Mouse (Mus musculus): Measurements from ENCODE around the gene Tnfsf15. TPM values are rescaled to one million over a fixed set of nuclear protein-coding genes. Genes with fewer than 3 reads are reported as not detected.
A peak's percentile ranks its signal among the peaks of the same experiment; 100 is the strongest.

Tnfsf15 gene
- polyA plus RNA-seq, 1 experiment: 0.03 TPM

DNA sequence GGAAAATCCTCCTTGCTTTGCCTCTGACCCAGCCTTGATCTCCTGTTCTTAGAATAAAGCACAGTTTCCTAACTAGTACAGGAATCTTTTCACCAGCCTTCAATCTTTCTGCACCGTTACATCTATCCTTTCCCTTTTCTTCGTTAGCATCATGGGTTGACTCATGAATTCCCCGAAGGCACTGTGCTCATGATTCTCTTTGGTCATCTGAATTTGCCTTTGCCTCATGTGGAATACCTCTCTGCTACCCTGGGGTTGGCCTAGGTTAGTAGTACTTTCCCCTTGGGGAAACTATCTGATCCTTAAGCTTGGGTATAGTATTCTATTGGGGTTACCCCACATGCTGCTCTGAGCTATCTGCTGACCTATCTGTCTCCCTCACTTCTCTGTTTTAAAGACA is 15.0 kb upstream of the Tnfsf15 start:
- TF ChIP-seq POLR2A (IDR thresholded peaks at IDR 0.05; ENCODE audit: borderline replicate concordance, extremely low read depth, insufficient read depth, insufficient read length, poor library complexity, severe bottlenecking) (no peak), CTCF (IDR thresholded peaks at IDR 0.05; ENCODE audit: borderline replicate concordance, extremely low read depth, insufficient read depth, insufficient read length) (no peak)
- DNase-seq (ENCODE audit: low read depth): no peak

DNA sequence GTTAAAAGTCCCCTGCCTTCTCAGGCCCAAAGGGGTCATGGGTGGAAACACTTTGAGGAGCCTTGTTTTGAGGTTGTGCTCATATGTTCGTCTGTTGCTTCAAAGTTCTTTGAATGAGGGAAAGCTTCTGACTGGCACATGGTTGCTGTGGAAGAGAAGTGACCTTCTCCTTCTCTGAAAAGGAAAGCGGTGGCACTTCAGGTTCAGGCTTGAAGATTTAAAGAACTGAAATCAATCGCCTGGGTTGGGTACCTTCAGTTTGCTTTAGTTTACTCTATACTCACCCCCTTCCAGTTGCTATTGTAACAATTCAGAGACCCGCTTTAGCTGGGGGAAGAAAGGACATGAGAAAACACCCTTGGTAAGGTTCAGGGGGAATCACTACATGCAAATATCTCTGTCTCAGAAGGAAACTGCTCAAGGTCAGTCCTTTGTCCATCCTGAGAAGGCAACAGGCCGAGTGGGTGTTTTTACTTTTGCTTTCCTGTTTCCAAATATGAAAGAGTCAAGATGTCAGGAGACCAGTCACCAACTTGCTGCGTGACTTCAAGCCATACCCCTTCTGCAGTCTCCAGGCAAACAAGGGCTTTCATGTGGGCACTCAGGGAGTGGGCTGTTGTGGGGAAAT is 12.7 kb upstream of the Tnfsf15 start:
- no peak for DNase-seq (ENCODE audit: low read depth)
- no peak for TF ChIP-seq CTCF (IDR thresholded peaks at IDR 0.05; ENCODE audit: borderline replicate concordance, extremely low read depth, insufficient read depth, insufficient read length)
- no peak for TF ChIP-seq POLR2A (IDR thresholded peaks at IDR 0.05; ENCODE audit: borderline replicate concordance, extremely low read depth, insufficient read depth, insufficient read length, poor library complexity, severe bottlenecking)

DNA sequence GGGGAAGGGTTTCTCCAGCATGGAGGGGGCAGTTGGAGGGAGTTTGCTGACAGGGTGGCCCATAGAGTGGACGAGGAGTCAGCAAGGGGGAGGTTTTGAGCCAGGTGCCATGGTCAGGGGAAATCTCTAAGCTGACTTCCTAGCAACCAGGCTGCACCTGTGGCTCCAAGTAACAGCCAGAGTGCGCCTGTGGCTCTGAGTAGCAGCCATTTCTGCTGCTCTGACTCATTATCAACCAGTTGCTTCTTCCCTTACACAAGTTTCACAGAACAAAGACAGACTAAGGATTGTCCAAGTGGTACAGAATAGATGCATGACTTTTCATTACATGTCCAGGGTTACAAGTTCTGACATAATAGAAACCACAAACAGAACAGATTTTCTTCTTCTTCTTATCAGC is 11.2 kb upstream of the Tnfsf15 start:
- DNase-seq (ENCODE audit: low read depth): no peak
- TF ChIP-seq POLR2A (IDR thresholded peaks at IDR 0.05; ENCODE audit: borderline replicate concordance, extremely low read depth, insufficient read depth, insufficient read length, poor library complexity, severe bottlenecking): no peak
- no peak for TF ChIP-seq CTCF (IDR thresholded peaks at IDR 0.05; ENCODE audit: borderline replicate concordance, extremely low read depth, insufficient read depth, insufficient read length)

DNA sequence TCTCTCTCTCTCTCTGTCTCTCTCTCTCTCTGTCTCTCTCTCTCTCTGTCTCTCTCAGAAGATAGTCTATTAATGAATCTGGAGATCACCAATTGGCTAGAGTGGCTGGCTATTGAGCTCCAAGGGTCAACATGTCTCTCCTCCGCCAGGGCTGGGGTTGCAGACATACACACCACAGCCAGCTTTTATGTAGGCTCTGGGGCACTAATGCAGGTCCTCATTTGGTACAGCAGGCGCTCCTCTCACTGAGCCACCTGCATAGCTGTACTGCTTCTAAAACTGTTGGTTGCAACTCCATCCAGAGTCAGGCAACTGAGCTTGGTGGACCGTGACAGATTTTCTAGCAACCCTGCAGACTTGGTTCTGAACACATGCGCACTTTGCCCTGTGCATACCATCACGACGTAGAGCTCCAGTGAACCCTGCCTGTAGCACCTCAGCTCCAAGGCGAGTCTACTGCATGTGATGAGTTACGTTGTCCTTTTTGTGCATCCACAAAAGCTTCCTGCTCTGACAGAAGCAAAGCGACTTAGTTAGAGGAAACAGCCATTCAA is 9.6 kb upstream of the Tnfsf15 start:
- TF ChIP-seq POLR2A (IDR thresholded peaks at IDR 0.05; ENCODE audit: borderline replicate concordance, extremely low read depth, insufficient read depth, insufficient read length, poor library complexity, severe bottlenecking): no peak
- TF ChIP-seq CTCF (IDR thresholded peaks at IDR 0.05; ENCODE audit: borderline replicate concordance, extremely low read depth, insufficient read depth, insufficient read length): no peak
- no peak for DNase-seq (ENCODE audit: low read depth)

DNA sequence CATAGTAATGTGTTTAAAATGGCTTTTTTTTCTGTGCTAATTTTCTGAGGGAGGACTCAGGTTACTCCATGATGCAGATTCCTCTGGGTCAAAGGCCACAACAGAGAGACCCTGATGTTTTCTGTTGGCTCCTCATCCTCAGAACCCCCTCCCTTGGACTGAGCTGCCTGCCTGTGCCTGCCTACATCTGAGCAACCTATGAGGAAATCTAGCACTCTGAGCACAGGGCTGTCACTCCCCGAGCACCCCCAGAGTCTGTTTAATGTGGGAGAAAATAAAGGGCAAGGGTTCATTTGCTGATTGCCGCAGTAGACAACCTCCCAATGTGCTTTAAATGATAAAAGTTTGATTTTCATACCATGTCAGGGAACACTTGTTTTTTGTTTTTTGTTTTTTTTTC is 8.9 kb upstream of the Tnfsf15 start:
- DNase-seq (ENCODE audit: low read depth): no peak
- TF ChIP-seq POLR2A (IDR thresholded peaks at IDR 0.05; ENCODE audit: borderline replicate concordance, extremely low read depth, insufficient read depth, insufficient read length, poor library complexity, severe bottlenecking) (no peak), CTCF (IDR thresholded peaks at IDR 0.05; ENCODE audit: borderline replicate concordance, extremely low read depth, insufficient read depth, insufficient read length) (no peak)

DNA sequence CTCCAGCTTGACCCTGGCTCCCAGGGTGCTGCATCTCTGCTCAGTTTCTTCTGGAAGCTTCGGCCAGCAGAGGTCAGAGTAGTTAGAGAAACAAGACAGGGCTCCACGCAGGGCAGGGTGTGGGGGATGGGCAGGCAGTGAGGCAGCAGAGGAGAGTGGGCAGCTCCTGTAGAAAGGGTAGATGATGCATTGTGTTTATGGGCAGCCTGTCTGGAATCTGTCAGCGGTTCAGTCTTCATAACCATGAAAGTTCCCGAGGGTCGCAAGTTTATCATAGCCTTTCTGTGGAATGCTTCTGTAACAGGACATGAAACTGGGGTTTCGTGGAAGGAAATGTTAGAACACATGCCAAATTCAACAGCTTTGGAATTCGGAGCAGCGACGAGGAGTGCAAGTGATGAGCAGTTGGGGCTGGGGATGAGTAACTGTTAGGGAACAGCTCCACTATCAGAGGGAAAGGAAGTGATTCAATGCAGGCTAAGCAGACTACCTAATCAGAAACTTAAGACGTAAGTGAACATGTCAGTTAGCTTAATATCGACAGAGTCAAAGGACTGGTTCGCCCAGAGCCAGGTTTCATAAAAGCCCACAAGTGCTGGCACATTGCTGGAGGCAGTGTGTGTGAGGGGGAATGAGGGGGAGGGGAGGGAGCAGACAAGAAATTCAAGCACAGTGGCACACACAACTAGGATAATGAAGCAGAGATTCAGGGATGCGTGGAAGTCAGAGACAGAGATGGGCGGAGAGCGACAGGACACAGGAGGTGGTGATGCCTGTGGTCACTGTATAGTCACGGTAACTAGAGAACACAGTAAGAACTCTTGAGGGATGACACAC is 8.0 kb upstream of the Tnfsf15 start:
- TF ChIP-seq CTCF (IDR thresholded peaks at IDR 0.05; ENCODE audit: borderline replicate concordance, extremely low read depth, insufficient read depth, insufficient read length) (no peak), POLR2A (IDR thresholded peaks at IDR 0.05; ENCODE audit: borderline replicate concordance, extremely low read depth, insufficient read depth, insufficient read length, poor library complexity, severe bottlenecking) (no peak)

DNA sequence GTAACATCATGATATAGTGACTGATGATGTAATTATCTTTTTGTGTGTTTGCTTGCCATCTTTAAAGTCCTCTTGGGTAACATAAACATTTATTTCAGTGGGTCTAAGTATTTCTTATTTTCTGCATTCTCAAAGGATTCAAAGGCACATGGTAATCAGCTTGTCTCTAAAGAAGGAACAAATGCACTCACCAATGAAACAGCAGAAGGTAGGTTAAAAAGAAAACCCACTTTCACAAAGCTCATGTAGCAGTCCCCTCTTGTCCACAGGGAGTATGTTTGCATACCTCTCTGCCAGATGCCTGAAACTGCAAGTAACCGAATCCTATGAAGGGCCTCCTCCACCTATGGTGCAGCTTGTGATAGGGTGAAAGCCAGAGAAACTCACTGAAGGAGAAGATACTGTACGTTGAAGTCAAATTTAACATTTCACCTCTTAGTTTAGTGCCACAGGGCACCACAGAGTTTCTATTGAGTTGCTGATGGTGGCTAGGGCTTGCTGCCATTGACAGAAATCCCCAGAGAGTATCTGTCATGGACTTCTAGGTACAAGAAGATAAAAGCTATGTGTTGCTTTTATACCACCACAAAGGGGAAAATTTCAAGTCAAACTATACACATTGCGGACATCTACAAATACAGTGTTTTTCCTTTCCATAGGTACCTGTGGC is 3.3 kb upstream of the Tnfsf15 start:
- TF ChIP-seq CTCF (IDR thresholded peaks at IDR 0.05; ENCODE audit: borderline replicate concordance, extremely low read depth, insufficient read depth, insufficient read length) (no peak), POLR2A (IDR thresholded peaks at IDR 0.05; ENCODE audit: borderline replicate concordance, extremely low read depth, insufficient read depth, insufficient read length, poor library complexity, severe bottlenecking) (no peak)

More for the DNA sequence above, 8.0 kb upstream of the Tnfsf15 start:
- DNase-seq (ENCODE audit: low read depth): peak; percentile 29

DNA sequence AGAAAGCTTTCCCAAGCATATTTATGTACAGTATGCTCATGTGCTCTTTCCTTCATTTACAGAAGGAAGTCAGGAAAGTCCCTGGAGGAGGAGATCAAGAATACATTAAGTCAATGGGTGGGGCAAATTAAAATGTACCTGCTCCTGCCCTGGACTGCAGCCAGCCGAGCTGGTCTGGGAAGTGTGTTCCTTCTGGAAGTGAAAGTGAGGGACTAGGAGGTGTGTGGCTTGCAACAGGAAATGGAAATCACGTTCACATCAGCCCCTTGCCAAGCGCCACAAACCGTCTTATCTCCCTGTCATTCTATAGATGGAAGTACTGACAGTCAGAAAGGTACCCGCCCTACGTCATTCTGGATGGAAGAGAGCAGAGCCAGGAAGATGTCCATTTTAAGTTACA is 358 bp upstream of the Tnfsf15 start:
- DNase-seq (ENCODE audit: low read depth): no peak
- TF ChIP-seq POLR2A (IDR thresholded peaks at IDR 0.05; ENCODE audit: borderline replicate concordance, extremely low read depth, insufficient read depth, insufficient read length, poor library complexity, severe bottlenecking) (no peak), CTCF (IDR thresholded peaks at IDR 0.05; ENCODE audit: borderline replicate concordance, extremely low read depth, insufficient read depth, insufficient read length) (no peak)

More for the DNA sequence above, 3.3 kb upstream of the Tnfsf15 start:
- DNase-seq (ENCODE audit: low read depth): no peak

DNA sequence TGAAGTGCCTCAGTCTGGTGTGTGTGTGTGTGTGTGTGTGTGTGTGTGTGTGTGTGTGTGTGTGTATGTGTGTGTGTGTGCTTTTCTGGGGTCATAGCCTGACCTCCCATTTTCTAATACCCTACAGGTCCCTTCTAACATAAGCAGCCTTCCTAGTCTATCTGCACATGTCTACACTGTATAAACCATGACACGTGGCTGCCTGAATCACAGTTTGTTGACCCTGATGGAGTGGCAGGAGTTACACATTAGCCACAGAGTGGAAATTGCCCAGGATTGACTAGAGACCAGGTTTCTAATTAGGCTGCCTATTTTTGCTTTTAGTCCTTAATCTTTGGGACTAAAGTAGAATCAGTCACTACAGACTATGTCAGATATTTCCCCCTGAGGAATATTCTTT is 1.3 kb downstream of the Tnfsf15 start:
- TF ChIP-seq CTCF (IDR thresholded peaks at IDR 0.05; ENCODE audit: borderline replicate concordance, extremely low read depth, insufficient read depth, insufficient read length) (no peak), POLR2A (IDR thresholded peaks at IDR 0.05; ENCODE audit: borderline replicate concordance, extremely low read depth, insufficient read depth, insufficient read length, poor library complexity, severe bottlenecking) (no peak)
- DNase-seq (ENCODE audit: low read depth): no peak

DNA sequence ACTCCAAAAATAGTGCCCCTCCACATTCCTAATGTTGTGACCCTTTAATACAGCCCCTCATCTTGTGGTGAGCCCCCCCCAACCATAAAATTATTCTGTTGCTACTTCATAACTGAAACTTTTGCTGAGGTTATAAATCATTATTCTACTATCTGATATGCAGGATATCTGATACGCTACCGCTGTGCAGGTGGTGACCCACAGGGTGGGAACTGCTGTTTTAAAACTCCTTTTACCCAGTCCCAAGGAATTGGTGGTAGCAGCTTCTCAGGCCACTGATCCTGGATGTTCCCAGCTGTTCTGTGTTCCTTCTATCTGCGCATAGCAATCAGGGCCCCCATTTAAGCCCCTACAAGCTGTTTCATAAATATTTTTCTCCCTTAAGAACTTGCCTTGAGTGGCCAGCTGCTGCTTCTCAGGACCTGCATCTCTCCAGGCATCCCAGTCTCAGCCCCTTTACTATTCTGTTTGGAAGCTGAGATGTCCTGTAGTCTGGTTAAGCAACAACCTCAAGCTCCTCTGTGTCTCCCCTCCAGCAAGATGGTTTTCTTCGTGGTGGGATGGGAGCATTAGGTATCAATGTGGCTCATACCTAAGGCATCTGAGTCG is 2.0 kb downstream of the Tnfsf15 start:
- TF ChIP-seq CTCF (IDR thresholded peaks at IDR 0.05; ENCODE audit: borderline replicate concordance, extremely low read depth, insufficient read depth, insufficient read length) (no peak), POLR2A (IDR thresholded peaks at IDR 0.05; ENCODE audit: borderline replicate concordance, extremely low read depth, insufficient read depth, insufficient read length, poor library complexity, severe bottlenecking) (no peak)
- no peak for DNase-seq (ENCODE audit: low read depth)

DNA sequence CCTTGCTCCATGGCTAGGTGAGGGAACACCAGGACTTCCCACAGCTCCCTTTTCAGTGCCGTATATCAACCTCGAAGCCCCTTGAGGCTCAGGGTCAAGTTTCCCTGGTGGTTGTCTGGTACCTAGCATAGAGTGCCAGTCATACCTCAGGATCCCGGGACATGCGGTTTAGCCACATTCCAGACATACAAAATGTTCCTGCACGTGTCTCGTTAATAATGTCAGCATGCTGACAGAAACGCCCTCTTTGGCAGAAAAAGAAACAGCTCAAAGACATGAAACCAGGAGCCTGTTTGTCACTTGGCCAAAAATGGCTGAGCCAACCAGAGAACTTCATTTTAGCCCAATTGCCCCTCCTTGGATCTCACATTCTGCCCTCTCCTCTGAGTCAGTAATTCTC is 2.8 kb downstream of the Tnfsf15 start:
- TF ChIP-seq POLR2A (IDR thresholded peaks at IDR 0.05; ENCODE audit: borderline replicate concordance, extremely low read depth, insufficient read depth, insufficient read length, poor library complexity, severe bottlenecking) (no peak), CTCF (IDR thresholded peaks at IDR 0.05; ENCODE audit: borderline replicate concordance, extremely low read depth, insufficient read depth, insufficient read length) (no peak)
- peak; percentile 62 for DNase-seq (ENCODE audit: low read depth)

Measured in brain, embryonic 14.5 days (tissue).